Mouse (Mus musculus) adrenal gland (tissue): ENCODE measurements at regions not wholly inside any gene's neighbourhood (a gene's known extent, or its start where the extent isn't known, plus 50 kb on each side); places are given as distances from the start of the nearest gene placed in this dataset.

Experiments
- intact Hi-C: fragments of 180-260 bp; cut with DNase I; formaldehyde crosslinking; loops from one replicate; pipeline ENCODE4 v1.15.1; 2025

DNA sequence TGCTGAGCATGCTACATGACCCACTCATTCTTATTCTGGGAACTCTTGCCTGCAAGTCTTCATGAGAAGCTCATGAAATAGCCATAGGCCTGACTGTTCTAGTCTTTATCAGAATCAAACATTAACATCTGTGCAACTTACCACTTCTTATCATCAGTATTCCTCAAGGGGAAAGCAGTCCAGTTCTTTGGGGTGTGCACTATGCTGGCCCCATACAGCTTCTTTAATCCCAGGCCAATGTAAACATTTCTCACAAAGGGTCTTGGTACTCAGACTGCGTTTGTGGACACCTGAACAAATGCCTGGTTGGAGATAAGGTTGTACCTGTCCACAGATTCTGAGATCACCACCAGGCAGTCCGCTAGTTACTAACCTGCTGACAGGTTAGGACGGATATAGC, 51.3 kb downstream of the 3110018I06Rik start:
- intact Hi-C loops, result no loop called here

DNA sequence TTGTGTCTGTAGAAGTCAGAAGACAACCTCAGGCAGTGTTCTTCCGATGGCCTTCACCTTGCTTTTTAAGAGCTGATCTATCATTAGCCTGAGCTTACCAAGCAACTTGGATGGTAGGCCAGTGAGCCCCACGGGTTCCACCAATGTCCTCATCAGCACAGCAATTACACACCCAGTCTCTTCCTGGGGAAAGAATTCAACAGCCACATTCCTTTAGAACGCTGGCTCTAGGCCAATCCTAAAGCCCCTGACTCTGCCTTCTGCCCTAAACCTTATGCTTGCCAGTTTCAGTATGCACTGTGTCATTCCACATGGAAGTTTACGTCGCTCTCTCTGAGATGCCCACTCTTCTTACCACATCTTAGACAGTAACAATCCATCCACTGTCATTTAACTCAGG, 52.8 kb downstream of the 3110018I06Rik start:
- intact Hi-C loops, result no loop called here

DNA sequence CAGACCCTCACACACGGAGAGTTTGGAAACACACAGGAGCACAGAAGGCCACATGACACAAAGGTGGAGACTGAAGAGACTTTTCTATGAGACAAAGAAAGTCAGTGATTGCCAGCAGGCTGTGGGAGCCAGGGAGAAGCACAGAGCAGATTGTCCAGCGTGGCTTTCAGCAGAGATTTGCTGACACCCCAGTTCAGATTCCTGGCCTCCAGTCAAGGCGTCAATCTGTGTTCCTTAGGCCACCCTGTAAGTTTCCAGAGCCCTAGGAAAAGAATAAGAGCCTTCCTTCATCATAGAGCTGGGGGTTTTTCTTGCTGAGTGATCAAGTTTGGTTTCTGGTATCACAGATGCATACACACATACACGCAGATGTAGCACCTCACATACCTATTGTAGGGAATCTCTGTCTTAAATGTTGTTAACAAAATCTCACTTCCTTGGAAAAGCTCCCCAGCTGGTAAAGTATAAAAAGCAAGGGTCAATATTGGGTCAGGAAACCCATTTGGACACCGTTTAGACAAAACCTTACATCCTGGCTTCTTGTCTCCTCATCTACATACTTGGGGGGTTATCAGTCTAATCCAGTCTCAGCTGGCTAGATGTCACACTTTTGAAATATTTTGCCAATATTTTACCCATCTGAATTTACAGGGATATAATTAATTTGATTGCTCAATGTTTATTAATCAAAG, 58.9 kb downstream of the 3110018I06Rik start:
- intact Hi-C loops, result no loop called here

DNA sequence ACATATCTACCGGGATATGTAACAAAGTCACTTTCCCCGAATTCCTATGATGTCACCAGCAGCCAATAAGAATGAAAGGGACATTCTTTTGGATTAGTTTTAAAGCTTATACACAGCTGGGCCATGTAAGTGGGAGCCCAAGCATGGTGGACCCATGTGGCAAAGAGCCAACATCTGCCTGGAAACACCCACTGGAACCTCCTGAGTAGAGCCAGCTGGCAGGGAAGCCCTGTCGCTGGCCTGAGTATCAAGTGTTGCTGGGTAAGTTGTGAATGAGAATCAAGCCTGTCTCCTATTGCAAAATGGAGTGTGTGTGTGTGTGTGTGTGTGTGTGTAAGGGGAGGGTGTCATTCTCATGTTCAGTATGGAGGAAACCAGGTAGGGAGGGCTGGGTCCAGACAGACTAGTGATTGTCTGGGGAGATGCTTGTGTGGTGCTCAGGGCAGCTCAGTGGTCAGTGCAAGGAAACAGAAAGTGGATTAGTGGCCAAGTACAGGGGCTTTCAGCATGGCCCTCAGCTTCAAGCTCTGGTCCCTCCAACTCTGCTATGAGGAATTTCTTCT, 59.5 kb downstream of the 3110018I06Rik start:
- intact Hi-C loops, result no loop called here

DNA sequence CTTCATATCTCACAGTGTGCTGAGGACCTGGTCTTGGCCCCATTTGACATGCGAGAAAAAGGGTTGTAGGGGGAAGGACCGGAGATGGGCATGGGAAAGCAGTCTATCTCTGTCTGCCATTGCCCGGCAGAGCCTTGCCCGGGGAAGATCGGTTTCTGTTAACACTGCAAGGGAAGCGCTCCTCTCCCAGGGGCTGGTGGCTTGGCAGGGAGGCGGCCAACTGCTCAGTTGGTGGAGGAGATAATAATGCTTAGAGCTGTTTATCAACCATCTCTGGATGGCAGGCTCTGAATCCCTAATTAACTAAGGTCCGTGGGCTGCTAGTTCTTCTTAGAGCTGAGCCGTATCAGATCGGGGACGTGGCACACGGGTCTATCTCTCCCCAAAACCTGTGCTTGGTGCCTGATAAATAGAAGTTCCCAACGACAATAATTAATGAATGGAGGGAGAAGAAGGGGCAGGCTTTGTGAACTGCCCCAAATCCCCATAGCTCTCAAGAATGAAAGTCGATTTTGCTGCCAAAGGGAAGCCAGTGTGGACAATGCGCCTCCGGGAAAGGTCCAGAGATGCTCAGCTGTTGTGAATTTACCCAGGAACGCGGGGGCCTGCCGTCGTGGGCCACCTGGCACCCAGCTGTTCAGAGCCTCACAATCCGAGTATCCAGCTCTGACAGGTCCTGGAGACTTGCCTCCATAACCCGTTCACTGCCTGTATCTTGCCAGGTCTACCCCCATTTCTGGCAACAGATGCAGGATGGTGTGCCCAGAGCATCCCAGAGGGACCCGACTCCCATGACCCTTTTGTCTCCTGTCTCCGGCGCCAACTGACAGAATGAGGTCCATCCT, 61.2 kb downstream of the 3110018I06Rik start:
- intact Hi-C loops, result no loop called here

DNA sequence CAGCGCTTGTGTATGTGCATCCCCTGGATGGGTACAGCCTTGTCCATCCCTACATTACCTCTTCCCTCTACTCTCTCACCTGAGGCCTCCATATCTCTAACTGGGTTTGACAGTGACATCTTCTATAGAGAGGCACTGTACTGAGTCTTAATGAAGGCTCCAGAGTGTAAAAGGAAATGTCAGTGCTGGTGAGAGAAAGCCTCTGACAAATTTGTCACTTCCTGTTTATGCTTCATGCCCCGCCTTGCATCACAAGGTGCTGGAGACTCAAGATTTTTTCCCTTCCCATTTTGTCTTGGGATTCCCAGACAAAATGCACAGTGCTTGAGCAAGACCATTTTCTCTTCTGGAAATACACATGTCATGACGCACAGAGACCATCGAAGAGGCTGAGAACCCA, 70.8 kb downstream of the 3110018I06Rik start:
- intact Hi-C loops, result no loop called here

DNA sequence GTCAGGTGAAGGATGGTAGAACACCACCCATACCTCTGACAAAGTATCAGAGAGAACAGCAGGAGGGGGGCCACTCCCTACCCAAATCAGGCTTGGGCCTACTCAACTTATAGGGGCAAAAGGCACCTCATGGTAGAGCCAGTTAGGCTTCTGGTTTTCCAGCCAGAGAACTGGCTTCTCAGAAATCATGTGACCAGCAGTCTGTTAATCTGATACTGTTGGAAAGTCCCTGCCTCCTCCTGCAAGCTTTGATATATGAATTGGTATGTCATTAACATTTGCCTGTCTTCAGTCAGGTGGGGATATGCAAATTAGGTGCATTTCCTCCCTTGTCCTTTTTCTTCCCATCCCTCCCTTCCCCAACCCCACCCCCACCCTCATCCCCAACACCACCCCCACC, 71.7 kb downstream of the 3110018I06Rik start:
- intact Hi-C loops, result no loop called here

DNA sequence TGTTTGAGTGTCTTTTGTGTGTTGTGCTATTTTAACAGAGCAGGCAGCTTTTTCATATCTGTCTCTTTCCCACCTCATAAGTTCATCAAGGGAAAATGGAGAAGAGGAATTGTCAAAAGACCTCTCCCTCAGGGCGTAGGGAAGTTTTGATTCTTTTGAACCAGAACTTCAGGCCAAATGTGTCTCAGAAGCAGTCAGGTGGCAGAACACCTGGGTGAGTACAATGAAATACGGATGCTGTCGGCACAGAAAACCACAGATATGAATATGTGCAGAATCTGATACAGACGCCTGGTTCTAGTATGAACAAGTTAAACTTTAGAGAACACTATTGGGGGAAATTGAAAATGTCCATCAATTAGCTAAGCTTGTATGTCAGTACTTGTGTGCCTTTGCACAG, 84.2 kb downstream of the 3110018I06Rik start:
- intact Hi-C loops, result no loop called here

DNA sequence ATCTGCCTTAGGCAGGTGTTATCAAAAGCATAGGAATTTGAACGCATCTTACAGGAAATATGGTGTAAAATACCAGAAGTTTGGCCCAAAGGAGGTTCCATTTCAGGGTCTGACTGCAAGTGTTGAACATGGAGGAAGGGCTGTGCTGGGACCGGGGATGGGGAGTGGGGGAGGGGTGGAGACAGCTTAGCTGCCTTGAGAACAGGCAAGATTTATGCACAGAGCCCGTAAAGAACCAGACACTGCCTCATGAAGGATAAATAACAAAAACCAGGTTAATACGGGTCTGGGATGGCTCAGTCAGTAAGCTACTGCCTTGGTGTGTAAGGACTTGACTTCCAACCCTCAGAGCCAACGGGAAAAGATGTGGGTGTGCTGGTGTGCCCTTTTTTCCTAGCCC, 91.1 kb downstream of the 3110018I06Rik start:
- intact Hi-C loops, result no loop called here

DNA sequence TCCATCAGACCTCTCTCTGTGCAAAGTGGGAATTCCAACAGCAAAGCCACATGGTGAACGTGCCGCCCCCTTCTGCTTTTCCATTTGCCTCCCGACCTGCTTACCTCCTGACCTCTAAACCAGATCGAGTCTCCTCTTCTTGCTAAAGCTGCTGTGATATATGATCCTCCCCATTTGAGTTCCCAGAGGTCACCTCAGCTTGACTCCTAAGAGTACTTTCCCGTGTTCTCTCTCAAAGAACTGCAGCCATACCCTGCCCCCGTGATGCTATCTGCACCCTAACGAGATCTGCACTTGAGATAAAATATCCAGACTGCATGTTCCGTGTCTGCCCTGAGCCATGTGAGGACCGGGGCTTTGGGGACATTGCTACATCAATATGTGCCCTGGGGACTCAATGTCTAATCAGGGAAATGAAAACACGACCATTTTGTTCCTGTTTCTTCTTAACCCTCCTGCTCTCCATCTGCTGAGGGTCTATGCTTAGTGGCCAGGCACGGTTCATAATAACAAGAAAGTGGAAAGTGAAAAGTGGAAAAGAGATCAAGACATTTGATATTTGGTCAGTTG, 94.8 kb downstream of the 3110018I06Rik start:
- intact Hi-C loops, result no loop called here

DNA sequence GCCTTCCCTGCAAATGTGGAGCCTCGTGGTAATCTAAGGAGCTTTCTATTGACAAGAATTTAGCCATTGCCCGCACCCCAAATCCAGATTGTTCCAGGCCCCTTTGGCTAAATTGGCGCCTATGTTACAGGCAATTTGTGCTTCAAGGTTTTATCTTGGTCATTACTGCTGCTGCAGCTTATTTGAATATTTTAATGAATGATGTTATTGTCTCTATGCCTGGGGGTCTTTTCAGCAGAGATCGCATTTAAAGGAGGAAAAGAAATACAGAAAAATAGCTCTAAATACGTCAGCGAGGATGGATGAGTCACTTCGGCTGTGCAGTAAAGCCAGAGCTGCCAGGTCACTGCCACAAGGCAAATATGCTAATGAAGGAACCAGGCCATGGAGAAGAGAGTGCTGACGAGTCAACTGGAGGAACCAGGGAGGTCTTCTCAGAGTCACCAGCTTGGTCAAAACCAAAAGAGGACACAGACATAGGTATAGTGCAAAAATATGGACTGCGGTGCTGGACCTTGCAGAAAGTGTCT, 97.3 kb downstream of the 3110018I06Rik start:
- intact Hi-C loops, result no loop called here

DNA sequence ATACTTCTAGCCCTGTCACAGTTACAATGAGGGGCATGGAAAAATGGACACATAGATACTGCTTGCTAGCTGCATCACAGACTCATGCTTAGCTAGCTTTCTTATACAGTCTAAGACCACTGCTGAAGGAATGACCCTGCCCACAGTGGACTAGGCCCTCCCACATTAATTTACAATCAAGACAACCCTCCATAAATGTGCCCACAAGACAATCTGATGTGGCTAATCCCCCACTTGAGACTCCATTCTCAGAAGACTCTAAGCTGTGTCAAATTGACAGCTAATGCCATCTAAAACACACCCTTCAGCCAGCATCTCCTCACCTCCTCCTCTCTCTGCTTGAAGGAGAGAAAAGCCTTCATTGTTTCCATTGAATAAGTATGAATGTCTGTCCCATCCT, 107.8 kb downstream of the 3110018I06Rik start:
- intact Hi-C loops, result no loop called here

DNA sequence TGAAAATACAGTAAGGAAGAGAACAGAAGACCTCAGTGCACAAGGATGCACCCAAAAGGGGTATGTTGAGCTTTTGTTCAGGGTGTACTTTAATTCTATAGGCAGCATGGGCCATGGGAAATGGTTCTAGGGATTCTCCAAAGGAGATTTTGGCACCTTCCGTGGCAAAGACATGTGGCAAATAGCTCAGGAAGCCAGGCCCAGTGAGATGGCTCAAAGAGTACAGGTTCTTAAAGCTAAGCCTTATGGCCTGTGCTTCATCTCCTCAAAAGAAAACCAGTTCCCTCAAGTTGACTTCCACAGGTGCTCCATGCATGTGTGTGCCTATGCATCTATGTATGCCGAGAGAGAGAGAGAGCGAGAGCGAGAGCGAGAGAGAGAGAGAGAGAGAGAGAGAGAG, 112.1 kb downstream of the 3110018I06Rik start:
- intact Hi-C loops, result no loop called here

DNA sequence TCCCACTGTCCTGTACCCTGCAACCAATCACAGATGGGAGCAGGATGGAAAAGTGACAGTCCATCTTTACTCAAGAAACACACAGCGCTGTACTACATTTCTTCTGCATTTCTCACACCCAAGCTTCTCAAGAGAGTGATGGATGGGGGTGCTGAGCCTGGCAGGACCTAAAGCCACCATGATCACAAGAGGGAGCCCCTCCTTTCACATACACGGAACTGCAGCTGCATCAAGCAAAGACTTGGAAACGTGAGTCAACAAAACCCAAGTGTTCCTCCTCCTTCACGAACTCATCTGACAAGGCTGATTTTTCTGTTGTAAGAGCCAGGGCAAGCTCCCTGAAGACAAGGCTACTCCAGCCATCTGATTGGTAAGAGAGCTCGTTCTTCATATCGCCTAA, 120.5 kb downstream of the 3110018I06Rik start:
- intact Hi-C loops, result no loop called here

DNA sequence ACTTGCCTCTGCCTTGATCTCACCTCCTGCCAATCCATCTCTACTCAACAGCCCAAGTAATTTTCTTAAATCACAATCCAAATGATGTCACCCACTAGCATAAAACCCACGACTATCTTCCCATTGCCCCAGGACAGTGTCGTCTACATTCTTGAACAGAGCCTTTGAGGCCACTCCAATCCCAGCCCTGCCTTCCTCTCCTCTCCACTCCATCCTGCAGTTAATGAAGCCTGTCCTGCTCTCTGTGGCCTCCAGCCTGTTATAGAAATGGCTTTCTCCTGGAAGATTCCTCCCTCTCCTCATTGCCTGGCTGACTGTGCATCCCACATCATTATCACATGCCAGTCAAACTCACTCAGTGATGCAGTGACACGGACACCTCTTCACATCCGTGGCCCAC, 121.6 kb downstream of the 3110018I06Rik start:
- intact Hi-C loops, result no loop called here

DNA sequence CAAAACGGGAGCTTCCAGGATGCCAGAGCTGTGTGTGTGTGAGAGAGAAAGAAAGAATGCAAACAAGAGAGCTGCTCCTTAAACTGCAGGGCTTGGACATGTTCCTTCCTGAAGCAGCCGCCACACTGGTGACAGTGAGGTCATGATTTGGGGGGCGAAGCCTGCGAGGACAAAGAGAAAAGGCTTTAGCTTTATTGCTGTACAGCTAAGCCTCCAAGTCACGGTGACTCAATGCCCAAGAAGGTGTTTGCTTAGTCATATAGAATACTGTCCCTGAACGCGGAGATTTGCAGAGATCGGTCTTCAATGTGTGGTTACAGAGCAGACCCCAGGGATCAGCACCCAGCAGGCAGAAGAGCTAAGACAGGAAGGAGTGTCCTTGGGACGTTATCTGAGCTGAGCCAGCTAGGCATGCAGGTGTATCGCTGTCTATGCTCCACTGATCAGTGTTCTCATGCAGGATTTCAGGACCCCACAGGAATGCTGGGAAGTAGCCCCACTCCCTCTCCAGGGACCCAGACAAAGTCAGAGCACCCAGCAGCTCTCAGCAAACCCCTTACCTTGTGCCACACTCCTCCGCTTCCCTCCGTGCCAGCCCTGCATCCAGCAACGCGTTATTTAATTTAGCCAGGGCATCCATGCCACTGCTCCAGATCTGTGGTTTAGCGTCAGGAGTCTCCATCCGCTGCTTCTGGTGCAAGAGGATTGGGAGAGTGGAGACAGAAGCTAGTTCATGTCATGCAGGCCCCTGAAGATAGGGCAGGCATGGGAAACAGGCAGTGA, 129.0 kb downstream of the 3110018I06Rik start:
- intact Hi-C loops, result no loop called here

DNA sequence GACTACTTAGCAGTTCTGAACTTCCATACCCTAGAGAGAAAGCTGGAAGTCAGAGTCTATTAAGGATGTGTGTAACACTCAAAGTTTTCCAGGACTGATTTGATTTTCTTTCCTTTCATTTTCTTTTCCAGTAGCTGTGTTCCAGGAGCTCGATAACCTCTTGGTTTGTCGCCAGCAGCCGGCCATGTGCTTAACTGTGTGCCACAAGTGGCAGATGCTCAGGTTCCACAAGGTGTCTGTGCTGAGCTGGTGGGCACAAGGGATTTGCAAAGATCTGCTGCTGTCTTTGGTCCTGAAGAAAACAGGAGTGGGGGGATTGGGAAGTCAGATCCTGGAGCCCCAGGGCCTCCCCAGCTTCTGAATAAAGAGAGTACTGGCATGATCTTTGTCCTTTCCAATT, 136.0 kb downstream of the 3110018I06Rik start:
- intact Hi-C loops, result no loop called here

DNA sequence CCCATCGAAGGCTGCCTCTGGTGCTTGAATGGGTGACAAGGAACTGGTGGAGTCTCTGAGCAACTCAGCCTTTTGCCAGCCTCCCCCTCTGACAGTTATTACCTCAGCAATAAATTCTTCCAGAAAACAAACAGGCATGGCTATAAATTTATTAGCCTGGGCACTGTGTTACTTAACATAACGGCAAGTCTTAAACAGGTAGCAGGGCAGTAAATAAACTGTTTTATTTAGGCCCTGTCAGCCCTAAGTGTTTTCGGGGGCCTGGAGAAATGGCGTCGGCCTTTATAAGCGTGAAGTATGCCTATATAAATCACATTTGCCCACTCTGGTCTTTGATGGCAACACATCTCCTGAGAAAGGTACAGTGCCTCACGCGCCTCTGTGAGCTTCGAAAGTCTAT, 159.6 kb downstream of the 3110018I06Rik start:
- intact Hi-C loops, result no loop called here

DNA sequence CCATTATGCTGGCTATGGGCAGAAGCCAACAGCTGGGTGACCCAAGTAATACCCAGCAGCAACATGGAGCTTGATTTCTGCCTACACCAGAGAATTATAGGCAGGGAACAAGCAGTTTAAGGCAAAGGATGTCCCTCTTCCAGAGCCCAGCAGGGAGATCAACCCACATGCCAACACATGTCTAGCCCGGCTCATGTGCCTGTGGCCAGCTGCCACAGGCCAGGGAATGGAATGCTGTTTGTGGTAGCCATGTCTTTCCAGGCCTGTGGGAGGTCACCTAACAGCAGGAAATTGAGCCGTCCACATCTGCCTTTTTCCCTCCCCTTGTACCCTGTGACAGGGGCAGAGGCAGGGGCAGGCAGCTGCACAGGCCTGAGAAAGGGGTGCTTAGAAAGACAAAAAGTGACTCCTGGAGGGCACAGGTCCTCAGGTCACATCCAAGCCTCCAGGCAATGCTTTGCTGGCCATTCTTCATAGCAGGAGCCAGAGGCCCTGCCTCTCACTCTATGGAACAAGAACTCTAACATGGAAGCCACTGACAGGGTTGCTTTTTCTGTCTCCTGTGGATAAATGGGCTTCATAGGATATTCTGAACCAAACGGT, 163.8 kb downstream of the 3110018I06Rik start:
- intact Hi-C loops, result no loop called here

DNA sequence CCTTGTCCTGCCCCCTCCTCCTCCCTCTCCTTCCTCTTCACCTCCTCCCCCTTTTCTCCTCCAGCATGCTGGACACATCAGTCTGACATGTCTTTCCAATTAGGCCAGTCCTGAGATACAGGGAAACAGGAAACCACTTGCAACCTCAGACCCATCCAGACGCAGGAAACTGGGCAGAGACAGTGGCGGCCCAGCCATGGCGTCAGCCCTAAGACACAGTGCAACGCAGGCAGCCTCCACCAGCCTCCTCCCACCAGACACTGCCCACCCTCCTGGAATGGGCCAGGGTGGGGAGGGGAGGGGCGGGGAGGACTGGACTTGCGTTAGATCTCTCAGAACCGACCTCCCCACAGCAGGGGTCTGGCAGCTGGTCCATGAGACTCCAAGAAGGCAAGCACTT, 164.7 kb downstream of the 3110018I06Rik start:
- intact Hi-C loops, result no loop called here

DNA sequence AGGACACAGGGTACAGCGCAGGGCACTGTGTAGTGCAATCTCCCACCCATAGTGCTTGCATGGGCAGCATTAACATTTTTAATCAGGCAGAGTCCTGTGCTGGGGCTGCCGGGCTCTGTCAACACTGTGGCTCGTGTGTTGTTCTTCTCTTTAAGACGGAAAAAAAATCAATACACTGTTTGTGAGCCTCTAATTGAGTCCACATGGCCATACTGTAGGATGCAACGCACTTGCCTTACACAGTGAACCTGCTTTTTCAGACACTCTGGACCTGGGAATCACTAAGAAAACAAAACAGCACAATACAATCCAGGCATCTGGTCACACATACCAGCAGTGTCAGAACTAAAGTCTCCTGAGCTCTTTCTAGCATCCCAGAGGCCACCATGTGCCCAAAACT, 168.4 kb downstream of the 3110018I06Rik start:
- intact Hi-C loops, result no loop called here
